Mouse (Mus musculus) kidney, adult 2 months (tissue): ENCODE results near the gene Bub1. TPM values are rescaled to one million over a fixed set of nuclear protein-coding genes. Genes with fewer than 3 reads are reported as not detected.
A peak's percentile ranks its signal among the peaks of the same experiment; 100 is the strongest.

Experiments used
- DNase-seq: peaks from one replicate; pipeline ENCODE4 v3.0.0; 2021
- H3K27ac ChIP-seq: fragments of 200-500 bp; 2 replicates; pipeline ENCODE4 v1.5.1; 2012; ENCODE audit warnings: low read depth, low read length, control low read depth, inconsistent platforms; ENCODE audit not compliant: insufficient read depth
- H3K27me3 ChIP-seq: fragments of 200-500 bp; replicated peaks from 2 replicates; pipeline ENCODE4 v1.6.1; 2012; ENCODE audit warnings: mild to moderate bottlenecking, moderate library complexity, low read length, inconsistent platforms; ENCODE audit not compliant: control insufficient read depth, insufficient read depth
- H3K36me3 ChIP-seq: fragments of 200-500 bp; 2 replicates; pipeline ENCODE4 v1.6.1; 2012; ENCODE audit warnings: mild to moderate bottlenecking, moderate library complexity, low read length, inconsistent platforms; ENCODE audit not compliant: control insufficient read depth, insufficient read depth
- H3K4me1 ChIP-seq: fragments of 200-500 bp; 2 replicates; pipeline ENCODE4 v1.6.1; 2011; ENCODE audit warnings: low read length; ENCODE audit not compliant: control insufficient read depth, insufficient read depth
- H3K4me3 ChIP-seq: fragments of 200-500 bp; 2 replicates; pipeline ENCODE4 v1.5.1; 2011; ENCODE audit warnings: mild to moderate bottlenecking, low read depth, low read length, control low read depth; ENCODE audit not compliant: insufficient read depth
- CTCF ChIP-seq: fragments of 200-500 bp; conservative IDR thresholded peaks from 2 replicates; pipeline ENCODE4 v1.5.1; 2011; ENCODE audit warnings: low read depth, mild to moderate bottlenecking, control low read depth, low read length, moderate library complexity, mixed read lengths; ENCODE audit not compliant: insufficient read depth, insufficient read length
- POLR2A ChIP-seq: fragments of 200-500 bp; IDR thresholded peaks from one replicate; pipeline ENCODE4 v1.6.1; 2011; ENCODE audit warnings: low read depth, low read length, control low read depth
- WGBS: fragments of 180-500 bp; shearing (Covaris S2); methylation state at CpG from one replicate; pipeline ENCODE4 v1.1.7; 2018; 5-methylcytosine and 5-hydroxymethylcytosine counted together
- polyA plus RNA-seq: library from polyadenylated mRNA; depleted of rRNA; stranded (reverse); fragments of >200 nt; gene quantifications from 2 replicates; pipeline ENCODE4 v1.2.3, GENCODE M21; 2012

Gene Bub1
- polyA plus RNA-seq, 1 experiment = 0.08 TPM

DNA sequence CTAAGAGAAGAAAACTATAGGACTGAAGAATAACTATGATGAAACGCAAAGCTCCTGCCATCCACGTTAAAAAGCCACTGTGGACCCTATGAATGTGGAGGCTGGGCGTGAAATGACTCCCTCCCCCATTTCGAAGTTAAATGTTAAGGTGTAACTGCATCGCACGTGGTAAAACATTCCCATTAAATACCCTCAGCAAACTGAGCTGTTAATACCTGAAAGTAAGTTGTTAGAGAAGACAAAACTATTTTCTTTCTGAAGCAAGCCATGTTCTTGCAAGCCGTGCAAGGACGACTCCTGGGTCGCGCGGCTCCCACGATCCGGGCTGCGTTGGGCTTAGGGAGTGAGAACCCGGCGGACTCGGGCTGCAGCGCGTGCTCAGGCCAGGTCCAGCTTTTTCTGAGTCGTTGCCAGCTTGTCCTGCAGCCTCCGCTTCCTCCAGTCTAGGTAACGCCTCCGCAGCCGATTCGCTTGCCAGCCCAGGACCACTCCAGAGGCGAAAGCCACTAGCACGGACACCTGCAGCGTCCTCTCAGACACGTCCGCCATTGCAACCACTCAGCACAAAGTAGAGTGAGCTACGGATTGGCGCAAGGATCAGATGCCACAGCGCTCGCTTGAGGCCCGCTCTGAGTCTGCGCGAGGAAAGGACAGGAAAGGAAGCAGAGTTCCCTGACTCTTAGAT is 39.6 kb downstream of the Bub1 start, which contains the start of gene Mtln:
Mtln (minus strand) TSS at position 570 of the 685 bp plus-strand sequence.
- no peaks in the 10 kb centered on the region for H3K27me3 ChIP-seq
- peak; percentile 95 for DNase-seq
- peak within 1 kb of the TSS; percentile 87 for H3K4me3 ChIP-seq
- peaks cover 10% of the 10 kb centered on the region for H3K4me1 ChIP-seq
- WGBS = 3% methylated on average over 37 of the region's 37 CpGs
- no peak for TF ChIP-seq CTCF
- peak; percentile 88 for TF ChIP-seq POLR2A
- H3K36me3 ChIP-seq = no peaks in the 10 kb centered on the region
- H3K27ac ChIP-seq = peak within 1 kb of the TSS; percentile 67

DNA sequence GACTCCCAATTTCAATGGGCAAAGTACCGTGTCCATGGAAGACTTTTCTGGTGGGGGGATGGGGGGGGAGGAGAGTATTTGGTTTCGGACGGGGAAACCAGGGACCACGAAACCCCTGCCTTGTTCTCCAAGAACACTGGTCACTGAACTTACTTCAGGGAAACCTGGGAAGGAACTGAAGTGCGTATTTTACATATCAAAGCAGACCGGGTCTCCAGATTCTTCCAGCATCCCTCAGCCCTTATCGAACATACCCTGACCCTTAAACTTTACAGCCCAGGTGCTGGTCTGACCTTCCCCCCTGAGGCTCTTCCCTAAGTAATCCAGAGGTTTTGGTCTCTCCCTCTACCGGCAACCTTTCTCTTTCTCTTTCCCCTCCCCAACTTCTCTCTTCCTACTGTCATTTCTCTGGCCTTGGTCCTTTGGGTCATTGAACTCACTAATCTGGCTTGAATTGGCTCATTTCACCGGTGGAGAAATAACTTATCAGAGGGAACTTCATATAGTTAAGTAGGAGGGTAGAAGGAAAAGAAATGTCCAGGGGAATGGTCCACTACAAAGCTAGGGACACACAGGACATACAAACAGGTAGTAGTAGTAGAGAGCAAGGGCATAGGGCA is 41.9 kb downstream of the Bub1 start:
- no peak overlapping the region for H3K4me3 ChIP-seq
- 33% methylated on average over 9 of the region's 9 CpGs for WGBS
- DNase-seq = no peak

DNA sequence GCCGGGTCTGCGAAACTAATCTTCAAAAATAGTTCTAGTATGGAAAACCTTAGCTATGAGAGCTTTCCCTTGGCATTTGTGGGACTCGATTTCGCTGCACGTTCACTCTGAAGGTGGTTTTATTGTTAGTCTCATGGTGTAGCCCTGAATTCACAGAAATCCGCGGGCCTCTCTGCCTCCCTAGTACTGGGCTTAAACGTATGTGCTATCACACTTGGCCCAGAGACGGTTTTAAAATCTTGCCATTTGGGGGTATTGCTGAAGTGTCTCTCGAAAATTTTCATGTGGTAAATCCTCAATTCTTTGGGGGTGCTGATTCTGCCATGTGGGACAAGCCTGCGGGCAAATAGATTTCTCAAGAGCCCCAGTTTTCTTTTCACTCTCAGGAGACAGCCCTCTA is 42.5 kb downstream of the Bub1 start:
- Histone ChIP-seq H3K27me3 (no peaks in the 10 kb centered on the region), H3K4me3 (peak overlapping the region; percentile 69), H3K4me1 (peaks cover 10% of the 10 kb centered on the region), H3K27ac (peak overlapping the region; percentile 62; the same call in 1 of the 2 replicates), H3K36me3 (no peaks in the 10 kb centered on the region)
- DNase-seq = no peak
- no peak for TF ChIP-seq POLR2A
- TF ChIP-seq CTCF = no peak
- 4% methylated on average over 11 of the region's 11 CpGs for WGBS

More for the DNA sequence above, 41.9 kb downstream of the Bub1 start:
- Histone ChIP-seq H3K27me3 (no peaks in the 10 kb centered on the region), H3K27ac (no peak overlapping the region), H3K4me1 (peaks cover 10% of the 10 kb centered on the region), H3K36me3 (no peaks in the 10 kb centered on the region)
- TF ChIP-seq POLR2A (no peak), CTCF (no peak)

- Histone ChIP-seq H3K4me1 (peaks cover 10% of the 10 kb centered on the region), H3K27me3 (no peaks in the 10 kb centered on the region), H3K4me3 (peak within 1 kb of the TSS; percentile 69), H3K36me3 (no peaks in the 10 kb centered on the region), H3K27ac (peak within 1 kb of the TSS; percentile 62; the same call in 1 of the 2 replicates)
- peak; percentile 91 for DNase-seq
- WGBS = under 1% methylated on average over 40 of the region's 40 CpGs
- TF ChIP-seq POLR2A (no peak), CTCF (no peak)
Observed at GRCm38 (mm10) chr2:127788440-127789116, 43.1 kb downstream of the Bub1 start, which contains the start of gene Nphp1. Nphp1 (minus strand) TSS chr2:127788897.

- 94% methylated on average over 5 of the region's 5 CpGs for WGBS
- Histone ChIP-seq H3K4me3 (no peak overlapping the region), H3K27me3 (no peaks in the 10 kb centered on the region), H3K36me3 (no peaks in the 10 kb centered on the region), H3K4me1 (peaks cover 10% of the 10 kb centered on the region), H3K27ac (no peak overlapping the region)
- DNase-seq = no peak
- TF ChIP-seq CTCF = no peak
- no peak for TF ChIP-seq POLR2A
Observed at GRCm38 (mm10) chr2:127787226-127787625, 44.4 kb downstream of the Bub1 start.

- no peaks in the 10 kb centered on the region for H3K27me3 ChIP-seq
- no peak overlapping the region for H3K27ac ChIP-seq
- H3K4me3 ChIP-seq = no peak overlapping the region
- no peak for TF ChIP-seq CTCF
- no peak for TF ChIP-seq POLR2A
- no peak for DNase-seq
- WGBS = 93% methylated on average over 5 of the region's 5 CpGs
- no peaks in the 10 kb centered on the region for H3K4me1 ChIP-seq
- H3K36me3 ChIP-seq = no peaks in the 10 kb centered on the region; the same call in 1 of the 2 replicates
Observed at GRCm38 (mm10) chr2:127778451-127778850, 53.2 kb downstream of the Bub1 start.

DNA sequence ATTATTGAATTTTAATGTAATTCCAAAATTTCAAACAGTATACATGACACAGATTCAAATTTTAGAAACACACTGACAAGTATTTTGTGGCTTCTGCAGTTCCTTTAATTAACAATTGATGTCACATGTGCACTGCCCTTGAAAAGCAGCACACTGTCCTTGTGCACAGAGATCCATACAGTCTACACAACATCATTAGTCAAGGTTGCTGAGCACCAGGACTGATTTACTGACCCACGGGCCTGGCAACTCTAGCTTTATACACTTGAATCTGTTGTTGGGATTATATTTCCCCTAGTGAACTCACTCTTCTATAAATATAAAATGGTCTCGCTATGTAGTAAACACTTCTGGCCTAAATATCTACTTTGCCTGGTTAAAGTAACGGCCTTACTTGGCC is 56.7 kb downstream of the Bub1 start:
- peak; percentile 14 for DNase-seq
- Histone ChIP-seq H3K4me1 (no peaks in the 10 kb centered on the region), H3K36me3 (peaks cover 8% of the 10 kb centered on the region; the same call in 1 of the 2 replicates), H3K27me3 (no peaks in the 10 kb centered on the region), H3K4me3 (no peak overlapping the region), H3K27ac (no peak overlapping the region)
- no peak for TF ChIP-seq CTCF
- 55% methylated on average over 3 of the region's 3 CpGs for WGBS
